Mouse (Mus musculus) thymus, postnatal 0 days (tissue): Measurements from ENCODE around the gene Fam124b. TPM values are rescaled to one million over a fixed set of nuclear protein-coding genes. Genes with fewer than 3 reads are reported as not detected.

Source experiments
- DNase-seq: peaks from one replicate; pipeline ENCODE4 v3.0.0-alpha.2; 2015; ENCODE audit warnings: low spot score
- polyA plus RNA-seq: library from polyadenylated mRNA; unstranded; fragments of >200 nt; fragmentation: Nextera tagmentation; extraction: Ambion mirVana; gene quantifications from 2 replicates; pipeline ENCODE4 v1.2.1, GENCODE M21; 2015

Gene Fam124b
- 0.17 and 0.40 TPM in 2 replicates for polyA plus RNA-seq

DNA sequence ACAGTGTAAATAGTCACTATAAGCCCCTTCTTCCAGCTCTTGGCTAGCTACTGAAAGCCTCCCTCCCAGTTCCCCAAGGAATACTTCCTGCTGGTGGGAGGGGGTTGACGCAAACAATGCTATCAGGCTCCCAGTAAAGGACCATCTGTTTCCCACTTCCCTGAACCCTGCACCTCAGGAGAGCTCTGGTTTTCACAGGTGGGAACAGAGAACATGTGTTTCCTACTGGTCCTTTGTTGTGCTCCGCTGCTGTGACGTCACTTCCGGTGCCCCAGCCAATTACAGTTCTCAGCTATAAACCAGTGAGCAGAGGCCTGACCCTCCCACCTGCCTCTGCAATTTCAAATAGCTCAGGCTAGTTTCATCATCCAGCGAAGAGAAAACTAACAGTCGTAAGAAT, at the start of gene Fam124b:
TSS of gene Fam124b (minus strand) at position 206 of the 400 bp plus-strand sequence.
- peak; percentile 47 for DNase-seq

DNA sequence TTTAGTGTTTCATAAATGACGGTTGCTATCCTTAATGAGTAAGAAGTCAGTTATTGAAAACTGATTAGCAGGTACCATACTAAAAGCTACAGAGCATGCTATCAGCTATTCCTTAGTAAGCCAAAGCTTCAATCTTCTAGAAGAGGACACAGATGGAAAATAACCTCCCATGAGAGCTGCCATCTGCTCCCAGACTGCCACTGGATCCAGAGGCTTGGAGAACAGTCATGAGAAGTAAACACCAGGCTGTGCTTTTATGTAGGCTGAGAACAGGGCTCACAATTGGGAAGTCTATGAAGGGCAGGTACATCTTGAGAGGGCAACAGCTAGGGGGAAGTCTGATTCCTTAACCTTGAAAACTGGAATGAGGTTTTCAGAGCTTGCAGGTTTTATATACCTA, 42.2 kb upstream of the Fam124b start:
- no peak for DNase-seq

DNA sequence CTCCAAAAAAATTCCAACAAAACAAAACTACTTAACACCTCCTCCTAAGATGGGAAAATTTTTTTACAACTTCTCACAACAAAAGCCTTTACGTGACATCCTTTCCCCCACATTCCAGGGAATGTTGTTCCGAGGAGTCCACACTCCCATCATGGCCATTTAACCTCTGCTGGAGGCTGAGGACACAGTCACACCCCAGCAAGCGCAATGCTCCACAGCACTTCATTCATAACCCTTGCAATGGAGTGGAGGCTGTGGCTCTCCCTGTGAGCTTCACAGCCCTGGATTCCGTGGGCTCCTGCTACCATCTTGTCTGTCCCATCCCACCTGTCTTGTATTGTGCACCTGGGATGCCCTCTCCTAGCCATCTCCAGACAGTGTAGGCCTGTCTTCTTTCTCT, 40.4 kb upstream of the Fam124b start:
- no peak for DNase-seq

DNA sequence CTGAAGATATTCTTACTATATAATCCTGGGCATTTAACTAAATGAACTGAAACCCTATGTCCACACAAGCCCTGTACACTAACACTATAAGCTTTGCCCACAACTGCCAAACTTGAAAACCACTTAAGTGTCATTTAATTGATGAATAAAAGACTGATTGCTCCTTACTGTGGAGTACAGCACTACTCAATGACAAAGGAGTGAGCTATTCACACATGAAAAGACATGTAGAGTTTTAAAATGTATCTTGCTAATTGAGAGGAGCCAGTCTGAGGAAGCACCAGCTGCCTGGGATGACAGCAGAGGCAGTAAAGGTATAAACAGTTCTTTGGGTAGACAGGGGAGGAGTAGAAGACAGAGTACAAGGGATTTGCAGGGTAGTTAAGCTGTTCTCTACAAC, 35.0 kb upstream of the Fam124b start:
- DNase-seq, result no peak

DNA sequence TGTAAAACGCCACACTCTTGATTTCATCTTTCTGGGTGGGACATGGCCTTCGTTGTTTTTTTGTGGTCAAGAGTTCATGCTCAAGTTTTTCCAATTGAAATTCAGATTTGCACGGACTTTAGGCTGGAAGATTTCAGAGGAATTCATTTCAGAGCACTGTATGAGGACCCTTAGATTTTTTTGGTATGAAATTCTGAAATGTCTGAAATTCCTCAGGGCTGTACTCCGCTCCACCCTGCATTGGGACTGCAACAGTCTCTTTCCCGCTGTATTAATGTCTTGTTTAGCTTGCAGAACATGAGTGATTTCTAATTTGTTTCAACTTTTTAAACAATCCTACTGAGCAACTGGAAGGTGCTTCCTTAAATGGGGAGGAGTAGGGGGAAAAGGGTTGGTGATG, 32.0 kb upstream of the Fam124b start:
- no peak for DNase-seq

DNA sequence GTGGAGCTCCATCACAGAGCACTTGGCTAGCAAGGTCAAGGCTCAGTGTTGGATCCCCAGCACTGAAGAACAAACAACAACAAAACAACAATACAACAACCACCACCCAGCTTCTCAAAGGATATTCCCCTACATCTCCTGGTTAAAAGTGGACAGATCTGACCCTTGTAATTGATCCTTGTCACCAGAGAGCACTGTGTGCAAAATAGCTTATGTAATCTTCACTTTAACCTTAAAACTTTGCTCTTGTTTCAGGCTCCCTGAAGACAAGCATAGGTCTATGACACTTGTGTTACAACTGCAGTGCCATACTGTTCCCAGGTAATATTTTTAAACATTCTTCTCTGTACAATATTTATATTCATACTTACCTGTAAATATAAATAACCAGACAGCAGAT, 28.9 kb upstream of the Fam124b start:
- DNase-seq, result no peak

DNA sequence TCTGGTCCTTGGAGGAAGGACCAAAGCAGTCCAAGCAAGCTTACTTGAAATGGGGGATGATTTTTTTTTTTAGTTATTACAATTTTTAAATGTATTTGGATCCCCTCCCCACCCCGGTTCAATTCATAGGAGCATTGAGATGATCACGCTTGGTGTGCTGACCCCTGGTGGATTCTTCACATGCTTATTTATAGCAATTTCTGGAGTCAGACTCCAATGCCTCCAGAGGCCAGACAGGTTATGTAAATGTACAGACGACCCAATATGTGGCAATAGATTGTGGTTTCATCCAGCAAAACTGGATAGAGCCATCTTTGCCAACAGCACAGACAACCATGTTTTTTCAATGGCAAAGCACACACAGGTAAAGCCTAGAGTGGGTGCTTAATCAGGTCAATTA, 25.9 kb upstream of the Fam124b start:
- no peak for DNase-seq

DNA sequence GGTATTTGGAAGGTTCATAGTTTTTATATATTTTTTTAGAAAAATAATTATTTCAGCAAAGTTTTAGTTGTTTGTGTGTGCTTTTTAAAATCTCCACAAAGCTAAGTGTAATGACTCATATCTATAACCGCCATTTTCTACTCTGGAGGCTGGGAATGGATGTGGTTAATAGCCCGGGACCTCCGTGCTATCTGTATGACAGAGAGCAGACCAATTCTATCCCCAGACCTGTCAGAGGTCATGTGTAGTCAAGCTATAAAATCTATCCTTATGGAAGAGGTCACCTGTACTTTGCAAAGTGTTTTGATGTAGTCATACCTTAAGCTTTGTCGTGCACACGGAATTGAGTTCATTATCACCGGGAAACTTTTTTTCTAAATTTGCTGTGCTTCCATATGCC, 23.3 kb upstream of the Fam124b start:
- no peak for DNase-seq

DNA sequence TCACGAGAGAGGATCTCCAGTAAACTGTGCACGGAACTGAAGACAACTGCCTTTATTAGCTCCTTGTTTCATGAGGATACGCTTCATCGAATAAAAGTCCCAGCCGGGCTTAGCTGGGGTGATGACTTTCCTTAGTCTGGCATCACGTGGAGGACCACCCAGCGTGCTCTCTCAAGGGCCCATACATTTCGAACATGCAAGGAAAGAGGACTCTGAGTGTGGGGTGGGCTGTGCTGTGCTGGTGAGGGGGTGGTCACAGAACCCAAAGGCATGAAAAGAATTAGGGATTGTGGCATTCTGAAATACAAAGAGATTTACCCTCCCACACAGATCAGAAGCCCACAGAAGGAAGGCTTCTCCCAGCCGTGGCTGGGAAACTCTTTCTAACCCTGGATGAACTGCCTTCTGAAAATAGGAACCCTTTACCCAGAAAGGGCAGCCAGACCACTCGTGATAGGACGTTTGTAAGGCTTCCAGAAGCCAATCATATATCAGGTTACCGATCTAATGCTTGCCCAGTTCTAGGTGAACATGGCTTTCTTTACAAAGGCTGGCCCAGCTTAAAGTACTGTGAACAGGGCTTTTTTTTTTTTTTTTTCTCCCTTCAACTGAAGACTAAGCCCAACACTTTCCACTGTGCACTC, 21.9 kb upstream of the Fam124b start:
- no peak for DNase-seq

DNA sequence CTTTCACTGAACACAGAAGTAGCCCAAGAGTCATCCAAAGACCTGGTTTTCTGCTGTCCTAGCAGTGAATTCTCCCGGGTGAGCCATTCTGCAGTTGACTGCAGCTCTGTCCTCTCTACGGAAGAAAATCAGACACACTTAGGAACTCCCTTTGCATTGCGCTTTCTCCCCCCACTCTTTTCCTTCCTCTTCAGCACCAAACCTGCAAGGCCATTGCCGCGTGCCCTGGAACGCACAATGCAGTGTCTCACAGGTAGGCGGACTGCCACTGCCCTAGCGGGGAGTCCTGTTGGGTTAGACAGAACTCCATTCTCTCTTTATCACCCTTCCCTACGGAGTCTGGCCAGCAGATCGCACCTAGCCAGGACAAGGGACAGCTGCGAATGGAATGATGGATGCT, 21.2 kb upstream of the Fam124b start:
- no peak for DNase-seq

DNA sequence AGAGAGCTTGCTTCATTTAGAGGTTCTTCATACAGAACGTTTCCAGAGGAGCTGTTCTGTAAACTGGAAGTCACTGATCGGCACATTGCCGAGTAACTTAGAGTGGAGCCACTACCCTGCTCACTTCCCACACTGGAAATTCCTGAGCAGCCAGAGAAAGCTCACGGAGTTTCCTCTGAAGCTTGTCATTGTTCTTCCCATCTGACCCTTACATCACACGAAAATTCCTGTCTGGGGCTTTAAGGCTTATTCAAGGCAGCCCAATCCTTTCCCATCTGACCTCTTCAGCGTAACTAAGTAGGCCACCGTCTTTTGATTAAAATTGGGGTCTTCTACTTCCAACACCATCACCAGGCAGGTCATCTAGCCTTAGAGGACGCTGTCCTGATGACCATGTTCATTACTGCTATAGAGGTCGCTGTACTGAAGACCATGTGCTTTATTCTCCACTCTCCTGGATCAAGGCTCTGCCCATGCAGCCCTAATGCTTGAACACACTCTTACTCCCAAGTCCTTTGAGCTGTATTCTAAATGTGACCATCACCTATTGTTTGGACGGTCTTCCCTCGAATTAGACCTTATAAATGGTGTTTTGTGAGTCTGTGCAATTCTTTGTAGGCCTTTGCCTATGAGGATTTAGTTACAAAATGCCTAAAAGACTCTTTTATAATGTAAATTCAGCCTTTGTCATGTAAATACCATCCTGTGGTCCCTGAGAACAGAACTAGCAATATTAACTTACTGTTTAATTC, 18.9 kb upstream of the Fam124b start:
- no peak for DNase-seq

DNA sequence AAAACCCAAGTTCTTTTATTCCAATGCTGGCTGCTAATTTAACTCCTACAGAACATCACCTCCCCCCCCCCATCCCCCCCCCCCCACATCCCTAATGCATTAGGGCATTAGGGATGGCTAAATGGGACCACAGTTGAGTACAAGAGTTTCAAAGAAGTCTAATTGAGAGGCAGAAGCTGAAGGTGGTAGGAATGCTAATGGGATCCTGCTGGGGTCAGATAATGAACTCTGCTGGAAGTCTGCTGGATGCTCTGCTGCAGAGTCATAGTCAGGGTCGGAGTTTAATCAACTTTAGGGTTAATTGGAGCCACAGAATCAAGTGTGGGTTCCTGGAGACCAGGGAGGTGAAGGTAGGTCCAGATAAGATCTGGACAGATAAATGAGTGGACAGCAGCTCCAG, 17.9 kb upstream of the Fam124b start:
- DNase-seq, result no peak

DNA sequence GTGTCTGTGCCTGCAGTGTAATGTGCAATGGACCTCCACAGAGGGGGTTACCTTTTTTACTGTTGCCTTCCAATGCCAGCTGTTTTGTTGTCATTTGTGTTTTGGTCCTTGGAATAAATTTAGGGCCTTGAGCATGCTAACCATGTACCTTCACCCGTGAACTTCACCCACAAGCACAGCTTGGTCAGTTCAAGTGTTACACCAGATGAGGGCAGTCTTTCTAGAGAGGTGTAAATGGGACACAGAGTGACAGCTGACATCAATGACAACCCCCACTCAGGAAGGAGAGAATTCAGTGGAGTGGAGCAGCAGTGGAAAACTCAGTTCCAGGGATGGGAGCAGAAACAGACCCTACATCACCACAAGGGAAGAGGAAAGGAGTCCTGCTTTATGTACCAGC, 12.3 kb upstream of the Fam124b start:
- peak; percentile 30 for DNase-seq

DNA sequence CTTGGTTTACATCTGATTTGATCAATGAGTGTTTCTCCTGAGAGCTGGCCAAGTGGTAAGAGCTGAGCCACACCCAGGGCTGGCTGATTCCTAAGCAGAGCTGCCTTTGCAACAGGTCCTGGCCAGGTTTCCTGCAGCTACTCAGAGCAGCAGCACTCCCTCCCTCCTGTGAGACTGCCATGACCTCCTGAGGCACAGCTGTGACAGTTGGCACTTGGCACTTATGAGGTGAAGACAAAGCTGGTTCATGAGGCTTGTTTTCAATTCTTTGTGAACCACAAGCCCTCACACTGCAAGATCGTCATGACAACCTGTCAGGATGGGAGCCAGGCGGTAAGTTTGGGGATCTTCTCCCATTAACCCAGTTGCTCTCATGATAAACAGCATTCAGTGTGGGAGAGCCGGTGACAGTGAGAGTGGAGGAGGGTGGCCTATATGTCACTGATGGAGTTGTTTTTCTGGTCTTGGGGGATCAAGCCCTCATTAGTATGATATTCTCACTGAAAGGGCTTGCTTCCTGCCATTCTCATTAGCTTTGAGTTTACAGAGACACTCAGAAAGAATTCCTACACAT, 6.7 kb upstream of the Fam124b start:
- peak; percentile 61 for DNase-seq

DNA sequence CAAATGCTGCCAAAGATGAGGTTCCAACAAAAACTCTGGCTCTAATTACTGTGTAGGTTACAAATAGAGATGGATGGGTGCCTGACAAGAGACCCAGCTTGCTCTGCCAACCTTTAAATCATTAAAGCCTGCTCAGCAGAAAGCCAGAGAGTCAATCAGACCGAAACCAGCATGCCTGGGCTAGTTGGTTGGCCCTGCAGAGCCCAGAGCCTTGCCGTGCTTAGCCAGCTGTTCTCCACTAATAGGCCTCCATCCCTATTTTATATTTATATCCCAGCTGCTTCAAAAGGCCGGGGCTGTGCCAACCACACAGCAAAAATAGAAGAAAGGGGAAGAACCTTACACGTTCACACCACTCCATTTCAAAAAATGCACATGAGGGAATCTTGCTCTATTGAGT, 2.9 kb upstream of the Fam124b start:
- DNase-seq, result no peak

DNA sequence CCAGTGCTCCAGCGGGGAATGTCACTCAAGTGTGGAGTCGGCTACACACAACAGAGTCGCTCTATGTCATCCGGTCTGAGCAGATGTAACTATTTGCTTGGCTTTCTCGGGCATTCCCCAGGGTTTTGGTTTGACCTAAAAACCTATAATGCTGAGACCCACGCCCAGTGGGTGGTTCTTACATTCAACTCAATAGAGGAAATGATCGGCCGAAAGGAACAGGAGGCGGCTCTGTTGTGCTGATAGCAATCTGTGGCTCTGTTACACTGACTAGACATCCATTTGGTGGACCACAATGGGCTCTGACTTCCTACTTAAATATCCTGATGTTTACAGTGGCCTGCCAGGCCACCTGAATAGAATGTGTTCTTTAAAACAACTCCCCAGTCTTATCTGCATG, 4.4 kb downstream of the Fam124b start:
- DNase-seq, result peak; percentile 32

DNA sequence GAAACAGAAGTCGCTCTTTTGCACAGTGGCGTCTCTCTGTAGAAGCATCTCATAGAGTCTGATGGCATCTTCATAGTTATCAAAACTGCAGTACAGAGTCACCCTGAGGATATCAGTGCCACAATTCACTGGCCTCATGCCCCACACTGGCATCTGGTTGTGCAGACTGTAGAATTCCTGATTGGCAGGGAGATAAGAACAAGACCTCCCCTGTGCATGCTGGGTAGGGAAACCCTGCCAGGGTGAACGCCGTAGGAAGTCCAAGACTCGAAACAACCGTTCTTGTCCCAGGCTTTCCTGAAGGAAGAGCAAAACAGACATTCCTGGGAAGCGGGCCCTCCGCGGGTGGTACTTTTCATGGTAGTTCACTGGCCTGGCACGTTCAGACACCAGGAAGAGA, 5.1 kb downstream of the Fam124b start:
- no peak for DNase-seq

DNA sequence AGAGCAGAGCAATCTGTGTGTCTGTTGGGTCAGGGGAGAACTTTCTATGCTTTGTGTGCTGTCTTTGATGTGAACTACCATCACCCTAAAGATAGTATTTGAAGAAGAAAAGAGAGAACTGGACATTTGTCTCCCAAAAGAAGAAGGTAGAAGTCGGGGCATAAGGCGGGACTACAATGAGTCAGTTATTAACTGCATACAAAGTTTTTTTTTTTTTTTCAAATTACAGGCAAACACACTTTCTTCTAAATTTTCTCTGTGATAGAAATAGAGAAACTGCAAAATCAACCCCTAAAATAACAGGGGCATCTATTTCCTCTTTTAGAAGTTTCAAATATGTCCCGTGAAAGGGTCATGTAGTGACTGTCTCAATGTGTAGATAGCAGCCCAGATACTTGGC, 16.0 kb downstream of the Fam124b start:
- DNase-seq, result no peak

DNA sequence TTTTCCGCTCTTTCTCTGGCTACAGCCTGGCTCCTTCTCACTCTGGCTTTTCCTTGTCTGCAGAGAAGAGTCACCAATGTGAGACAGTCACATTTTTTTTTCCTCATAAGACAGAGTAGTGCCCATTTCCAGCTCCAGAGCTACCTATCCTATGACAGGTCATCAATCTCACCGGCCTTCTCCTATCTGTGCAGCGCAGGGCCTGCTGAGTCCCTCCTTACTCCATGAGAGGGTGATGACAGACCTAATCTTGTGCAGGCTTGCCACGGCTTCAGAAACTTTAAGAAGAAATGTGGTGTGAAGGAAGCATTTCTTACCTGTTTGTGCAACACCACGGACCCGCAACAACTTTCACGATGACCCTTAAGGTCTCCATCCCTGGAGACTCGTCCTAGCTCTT, 25.4 kb downstream of the Fam124b start:
- DNase-seq, result no peak

DNA sequence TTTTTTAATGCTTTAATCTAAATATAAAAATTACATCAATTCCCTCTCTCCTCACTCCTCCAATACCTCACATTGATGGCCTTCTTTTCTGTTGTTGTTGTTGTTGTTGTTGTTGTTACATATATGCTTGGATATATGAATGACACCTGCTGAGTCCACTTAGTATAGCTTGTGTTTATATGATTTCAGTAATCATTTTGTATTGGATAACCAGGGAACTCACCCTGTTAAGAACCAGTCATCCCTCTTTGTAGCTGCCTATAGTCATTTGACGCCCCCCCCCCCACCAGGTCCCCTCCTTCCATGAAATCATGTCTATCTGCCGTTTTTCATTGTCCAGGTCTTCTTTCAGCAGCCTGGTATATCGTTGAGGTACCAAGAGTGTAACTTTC, 36.9 kb downstream of the Fam124b start:
- DNase-seq, result no peak

DNA sequence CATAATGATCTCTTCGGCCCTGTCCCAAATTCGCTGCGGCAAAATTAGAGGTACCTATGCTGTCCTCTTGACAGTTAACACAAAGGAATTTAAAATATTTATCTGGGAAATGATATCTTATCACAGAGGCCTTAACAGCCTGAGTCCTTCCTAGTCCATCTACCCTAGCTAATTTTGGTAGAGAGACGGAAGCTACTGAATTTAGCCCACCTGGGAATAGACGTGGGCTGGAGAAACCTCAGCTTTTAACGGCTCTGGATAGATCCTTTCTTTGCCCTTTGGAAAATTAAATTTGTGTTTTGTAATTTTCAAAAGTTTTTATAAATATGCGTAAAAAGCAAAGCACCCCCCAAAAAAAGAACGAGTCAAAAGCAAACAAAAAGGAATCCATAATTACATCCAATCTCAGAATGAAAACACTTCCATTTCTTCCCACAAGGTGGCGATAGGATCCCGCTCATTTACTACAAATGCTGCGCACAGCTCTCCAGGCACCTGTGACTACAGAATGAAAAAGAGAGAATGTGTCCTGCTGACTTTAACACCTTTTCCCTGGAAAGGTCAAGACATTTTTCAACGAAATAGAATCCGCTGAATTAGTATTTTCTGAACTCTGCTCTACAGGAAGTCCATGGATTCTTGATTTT, 37.4 kb downstream of the Fam124b start:
- DNase-seq, result peak; percentile 64

DNA sequence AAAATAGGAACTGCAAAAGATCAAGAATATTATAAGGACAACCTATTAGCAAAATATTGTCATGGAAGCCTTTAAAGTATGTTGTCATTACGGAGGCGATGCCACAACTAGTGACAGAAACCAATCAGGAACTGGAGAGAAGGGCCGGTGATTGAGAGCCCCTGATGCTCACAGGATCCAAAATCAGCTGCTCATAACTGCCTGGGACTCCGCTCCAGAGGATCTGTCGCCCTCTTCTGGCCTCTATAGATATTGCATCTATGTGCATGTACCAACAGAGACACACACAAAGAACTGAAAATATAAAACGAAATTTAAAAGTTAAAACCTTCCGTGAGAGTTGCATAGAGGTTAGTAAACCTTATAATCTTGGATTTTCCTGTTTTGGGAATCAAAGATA, 38.1 kb downstream of the Fam124b start:
- DNase-seq, result peak; percentile 48
